Mouse (Mus musculus) spleen, postnatal 10 days (tissue): ENCODE data around the gene Dbp.
"Not testable (repeated sequence)": the region's sequence is repeated elsewhere in the genome, so short reads cannot be mapped to it uniquely, and the experiment has no call there.

Source experiments
- DNase-seq, 2 experiments: peaks; one replicate each; pipeline ENCODE4 v3.0.0; 2021 to 2022; ENCODE audit warnings: low spot score in 2 of 2

The Dbp gene

DNA sequence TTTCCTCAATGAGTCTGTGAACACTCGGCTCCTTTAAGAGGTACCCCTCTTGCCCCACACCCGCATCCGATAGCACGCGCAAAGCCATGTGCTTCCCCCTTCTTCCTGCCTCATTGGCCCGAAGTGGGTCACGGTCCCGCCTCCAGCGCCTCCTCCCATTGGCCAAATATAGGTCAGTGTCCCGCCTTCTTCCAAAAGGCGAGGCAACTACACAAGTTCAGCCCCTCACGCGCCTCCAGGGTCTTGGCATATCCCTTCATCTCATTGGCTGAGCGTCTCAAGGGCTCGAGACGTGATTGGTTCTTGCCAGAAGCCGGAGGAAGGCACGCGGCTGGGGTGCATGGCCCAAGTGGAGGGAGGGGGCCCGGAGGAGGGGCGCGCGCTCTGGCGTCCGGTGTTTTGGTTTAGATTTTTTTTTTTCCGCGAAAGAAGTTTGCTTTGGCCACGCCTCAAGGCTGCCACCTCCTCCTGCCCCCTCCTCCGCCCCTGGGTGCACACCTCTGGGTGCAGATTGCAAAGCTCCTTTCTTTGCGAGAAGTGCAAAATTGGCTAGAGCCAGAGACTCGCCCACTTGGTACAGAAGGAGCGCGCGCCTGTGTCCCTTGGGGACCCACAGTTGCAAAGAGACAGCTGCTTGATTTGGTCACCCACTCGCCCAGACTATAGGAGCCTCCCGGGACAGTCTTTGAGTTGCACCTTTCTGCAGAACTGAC, at the start of gene Dbp:
TSS of gene Dbp (plus strand) at position 359 of the 713 bp plus-strand sequence.
- DNase-seq, result peak; percentile 78 to 93

DNA sequence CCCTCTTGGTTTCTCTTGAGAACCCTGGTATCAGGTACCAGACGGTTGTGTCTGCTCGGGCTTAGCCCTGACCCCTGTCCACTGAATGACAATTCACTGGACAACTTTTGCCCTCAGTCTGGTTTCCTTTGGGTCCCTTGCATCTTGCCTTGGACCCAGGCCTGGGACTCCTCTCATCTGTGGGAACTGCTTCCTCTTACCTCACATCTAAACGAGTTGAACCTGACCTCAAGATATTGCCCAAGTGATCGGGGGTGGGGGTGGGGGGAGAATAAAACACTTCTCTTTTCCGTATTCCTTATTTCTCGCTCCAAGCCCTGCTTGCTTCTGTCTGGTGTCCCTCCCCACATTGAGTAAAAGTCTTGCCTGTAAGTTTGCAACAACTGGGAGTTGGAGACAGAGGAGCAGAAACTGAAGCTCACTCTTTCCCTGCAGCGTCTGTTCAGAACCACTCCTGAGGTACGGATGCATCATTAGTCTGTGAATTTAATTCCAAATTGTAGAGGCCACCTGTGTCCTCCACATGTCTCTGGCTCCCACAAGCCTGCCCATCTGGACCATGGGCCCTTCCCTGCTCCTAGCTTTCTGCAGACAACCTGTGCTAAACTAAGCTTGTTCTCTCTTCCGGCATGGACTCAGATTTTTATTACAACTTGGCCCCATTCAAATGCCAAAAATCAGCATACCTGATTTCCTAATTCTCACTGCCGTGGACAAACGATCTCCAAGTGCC, 44.0 kb upstream of the Dbp start:
- no peak for DNase-seq

DNA sequence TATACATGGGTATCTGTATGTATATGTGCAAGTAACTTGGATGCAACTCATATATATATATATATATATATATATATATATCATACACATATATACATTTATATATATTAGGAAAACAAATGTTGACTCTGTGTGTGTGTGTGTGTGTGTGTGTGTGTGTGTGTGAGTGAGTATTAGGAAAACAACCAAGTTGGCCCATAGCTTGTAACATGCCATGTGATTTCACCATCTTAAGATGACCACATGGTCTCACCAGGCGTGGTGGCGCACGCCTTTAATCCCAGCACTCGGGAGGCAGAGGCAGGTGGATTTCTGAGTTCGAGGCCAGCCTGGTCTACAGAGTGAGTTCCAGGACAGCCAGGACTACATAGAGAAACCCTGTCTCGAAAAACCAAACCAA, 43.2 kb upstream of the Dbp start:
- DNase-seq, result not testable (repeated sequence)

DNA sequence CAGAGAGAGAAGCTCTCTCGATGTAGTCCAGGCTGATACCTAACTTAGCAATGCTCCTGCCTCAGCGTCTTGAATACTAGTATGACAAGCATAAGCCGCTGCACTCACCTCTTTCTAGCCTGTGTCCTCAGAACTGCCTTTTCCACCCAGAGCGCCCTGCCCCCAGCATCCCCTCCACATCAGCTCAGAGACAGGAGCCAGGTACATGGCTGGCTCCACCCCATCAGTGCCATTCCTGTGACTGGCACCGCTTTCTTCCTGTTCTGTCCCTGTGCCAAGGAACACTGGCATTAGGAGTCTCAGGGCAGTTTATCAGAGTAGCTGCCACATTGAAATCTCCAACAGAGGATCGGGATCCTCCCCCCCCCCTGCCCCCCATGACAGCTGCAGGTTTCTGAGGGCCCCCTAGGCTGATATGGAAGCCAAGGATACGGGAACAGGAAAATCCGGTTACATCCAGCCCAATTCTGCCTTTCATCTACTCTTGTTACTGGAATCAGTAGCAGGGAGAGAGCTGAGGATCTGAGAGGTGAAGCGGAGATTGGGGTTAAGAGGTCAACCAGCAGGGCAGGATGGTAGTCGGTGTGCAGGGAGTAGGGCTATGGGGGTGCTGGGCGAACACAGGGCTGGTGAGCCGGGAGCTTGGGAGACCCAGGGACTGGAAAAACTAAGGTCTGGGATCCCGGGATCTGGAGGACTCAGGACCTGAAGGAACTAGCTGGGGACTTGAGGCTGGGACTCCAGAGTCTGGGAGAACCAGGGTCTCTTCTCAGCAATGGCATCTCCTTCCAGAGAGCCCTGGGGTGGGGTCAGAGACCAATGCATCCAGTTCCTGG, 39.4 kb upstream of the Dbp start:
- DNase-seq, result no peak

DNA sequence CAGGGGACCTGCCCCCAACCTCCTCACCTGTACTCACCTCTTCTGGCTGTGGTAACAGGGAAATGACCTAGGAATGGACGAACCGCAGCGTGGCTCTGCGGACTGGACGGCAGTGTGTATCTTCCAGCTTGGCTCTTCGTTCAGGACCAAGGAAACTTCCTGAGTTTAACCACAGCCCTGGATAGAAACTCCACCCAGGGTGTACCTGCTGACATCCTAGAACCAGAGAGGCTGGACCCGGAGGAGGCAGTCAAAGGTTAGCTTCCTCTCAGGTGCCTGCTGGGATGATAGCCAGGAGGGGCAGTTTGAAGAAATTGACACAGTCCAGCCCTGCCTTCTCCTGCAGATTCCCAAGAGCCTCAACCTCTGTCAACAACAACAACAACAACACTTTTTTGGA, 38.7 kb upstream of the Dbp start, which contains the start of gene Fut2:
TSS of gene Fut2 (minus strand) at position 234 of the 400 bp plus-strand sequence.
- no peak for DNase-seq

DNA sequence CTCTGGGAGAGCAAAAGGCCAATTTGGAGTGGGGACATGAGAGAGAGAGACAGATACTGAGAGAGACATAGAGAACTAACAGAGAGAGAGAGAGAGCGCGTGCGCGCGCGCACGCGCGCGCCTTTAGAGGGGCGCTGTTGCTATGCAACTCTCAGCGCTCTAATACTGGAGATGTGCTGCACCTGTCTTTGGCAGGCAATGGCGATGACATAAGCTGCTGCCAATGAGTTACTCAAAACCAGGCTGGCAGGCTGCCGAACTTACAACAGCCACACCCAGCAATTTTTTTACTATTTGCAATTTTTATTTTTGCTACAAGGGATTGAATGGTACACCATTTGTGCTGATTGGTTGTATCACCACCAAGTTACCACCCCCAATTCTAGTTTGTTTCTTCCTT, 37.1 kb upstream of the Dbp start:
- DNase-seq, result no peak

DNA sequence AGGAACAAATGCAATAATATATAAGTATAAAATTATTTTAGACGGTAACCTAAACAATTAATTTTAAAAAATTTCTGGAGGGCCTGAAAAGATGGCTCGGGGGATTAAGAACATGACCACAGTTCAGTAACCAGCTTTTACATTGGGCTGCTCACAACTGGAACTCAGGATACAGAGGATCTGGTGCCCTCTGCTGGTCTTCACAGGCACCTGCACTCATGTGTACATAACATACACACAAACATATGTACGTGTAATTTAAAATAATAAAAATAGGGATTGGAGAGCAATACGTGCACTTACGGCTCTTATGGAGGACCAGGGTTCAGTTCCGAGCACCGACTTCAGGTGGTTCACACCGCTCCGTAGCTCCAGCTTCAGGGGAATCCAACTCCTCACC, 36.0 kb upstream of the Dbp start:
- DNase-seq, result no peak

DNA sequence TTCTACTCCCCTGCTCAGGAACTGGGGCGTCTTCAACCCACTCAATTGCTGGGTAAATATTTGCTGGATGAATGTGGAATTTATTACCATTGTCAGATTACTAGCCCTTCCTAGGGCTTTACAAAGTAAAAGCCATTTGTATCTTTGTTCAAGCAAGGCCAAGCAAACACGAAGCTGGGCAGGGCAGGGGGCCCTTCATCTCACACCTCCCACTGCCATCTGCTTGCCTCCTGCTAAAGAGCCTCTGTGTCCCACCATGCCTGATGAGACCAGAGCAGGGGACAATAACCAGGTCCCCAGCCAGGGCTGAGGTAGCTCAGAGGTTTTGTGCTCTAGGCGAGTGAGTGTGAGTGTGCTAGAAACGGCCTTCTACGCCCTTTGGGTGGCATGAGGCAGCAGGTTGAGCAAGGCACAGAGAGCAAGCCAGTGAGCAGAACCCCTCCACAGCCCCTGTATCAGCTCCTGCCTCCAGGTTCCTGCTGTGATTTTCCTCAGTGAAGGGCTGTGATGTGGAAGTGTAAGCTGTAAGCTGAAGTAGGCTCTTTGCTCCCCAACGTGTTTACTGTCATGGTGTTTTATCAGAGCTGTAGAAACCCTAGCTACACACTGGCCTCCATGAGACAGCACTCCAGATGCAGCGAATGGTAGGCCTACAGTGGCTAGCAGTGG, 27.1 kb upstream of the Dbp start:
- no peak for DNase-seq

DNA sequence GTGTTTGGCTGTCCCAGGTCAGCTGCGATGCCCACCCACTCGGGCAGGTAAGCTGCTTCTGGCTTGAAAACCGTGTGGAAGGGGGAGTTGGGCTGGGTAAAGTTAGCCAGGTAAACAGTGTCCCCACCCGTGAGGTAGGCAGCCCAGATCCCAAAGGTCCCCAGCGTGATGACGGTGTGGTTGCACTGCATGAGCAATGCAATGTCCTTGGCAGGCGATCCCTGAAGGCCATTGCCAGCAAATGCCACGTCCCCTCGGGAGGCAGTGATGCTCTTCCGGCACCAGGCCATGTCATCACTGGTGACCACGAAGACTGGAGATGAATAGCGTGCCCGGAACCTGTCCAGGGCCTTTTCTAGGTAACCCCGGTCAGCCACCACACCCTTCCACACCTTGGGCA, 26.4 kb upstream of the Dbp start:
- no peak for DNase-seq

DNA sequence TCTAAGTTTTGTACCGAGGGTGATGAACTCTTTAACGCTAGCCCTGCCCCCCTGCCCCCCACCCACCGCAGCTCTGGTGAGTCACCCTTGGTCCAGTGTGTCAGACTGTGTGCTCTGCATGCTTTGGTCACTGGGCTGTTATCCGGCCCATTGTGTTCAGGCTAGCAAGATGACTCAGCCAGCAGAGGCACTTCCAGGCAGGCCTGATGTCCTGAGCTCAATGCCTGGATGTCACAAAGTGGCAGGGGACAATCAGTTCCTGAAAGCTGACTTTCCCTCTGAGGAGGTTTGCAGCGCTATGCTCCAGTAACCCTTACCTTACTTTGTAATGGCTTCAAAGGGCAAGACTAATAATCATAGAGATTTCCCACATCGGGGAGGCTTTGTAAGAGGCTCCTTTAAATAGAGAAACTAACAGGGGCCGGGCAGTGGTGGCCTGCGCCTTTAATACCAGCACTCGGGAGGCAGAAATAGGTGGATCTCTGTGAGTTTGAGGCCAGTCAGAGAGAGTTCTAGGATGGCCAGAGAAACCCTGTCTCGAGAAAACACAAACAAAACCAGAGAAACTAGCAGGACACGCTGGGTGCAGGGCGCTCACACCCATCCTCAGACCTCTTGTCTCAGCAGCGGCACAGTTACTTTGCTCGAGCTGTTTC, 24.8 kb upstream of the Dbp start:
- DNase-seq, result no peak

DNA sequence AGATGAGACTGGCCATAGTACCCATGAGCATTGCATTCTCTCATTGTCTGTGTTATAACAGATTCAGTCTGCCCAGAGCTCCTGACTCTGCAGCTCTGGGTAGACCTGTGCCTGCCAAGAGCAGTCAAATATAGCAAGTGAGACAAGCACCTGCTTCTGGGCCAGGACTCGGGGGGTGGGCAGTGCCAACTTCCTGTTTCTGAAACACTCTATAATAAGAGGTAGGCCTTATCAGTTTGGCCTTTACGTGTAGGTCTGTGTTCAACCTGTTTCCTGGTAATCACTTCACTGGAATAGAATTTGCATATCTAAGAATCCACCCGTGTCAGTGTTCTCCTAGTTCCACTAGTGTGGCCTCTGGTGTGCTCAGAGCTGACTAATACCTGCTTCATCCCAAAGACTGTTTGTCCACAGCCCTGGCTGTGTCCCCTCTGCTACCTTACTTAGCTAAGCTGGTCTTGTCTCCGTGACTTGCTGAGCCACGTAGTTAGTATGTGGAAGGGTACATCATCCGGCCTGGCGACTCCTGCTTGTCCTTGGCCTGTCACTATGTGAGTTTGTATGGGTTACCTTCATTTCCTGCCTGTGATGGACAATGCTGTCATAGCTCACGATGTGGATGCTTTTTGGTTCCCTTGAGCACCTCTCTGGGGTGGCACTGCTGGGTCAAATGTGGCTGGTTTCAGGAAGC, 23.7 kb upstream of the Dbp start:
- DNase-seq, result peak in 1 of 2 experiments; percentile 67

DNA sequence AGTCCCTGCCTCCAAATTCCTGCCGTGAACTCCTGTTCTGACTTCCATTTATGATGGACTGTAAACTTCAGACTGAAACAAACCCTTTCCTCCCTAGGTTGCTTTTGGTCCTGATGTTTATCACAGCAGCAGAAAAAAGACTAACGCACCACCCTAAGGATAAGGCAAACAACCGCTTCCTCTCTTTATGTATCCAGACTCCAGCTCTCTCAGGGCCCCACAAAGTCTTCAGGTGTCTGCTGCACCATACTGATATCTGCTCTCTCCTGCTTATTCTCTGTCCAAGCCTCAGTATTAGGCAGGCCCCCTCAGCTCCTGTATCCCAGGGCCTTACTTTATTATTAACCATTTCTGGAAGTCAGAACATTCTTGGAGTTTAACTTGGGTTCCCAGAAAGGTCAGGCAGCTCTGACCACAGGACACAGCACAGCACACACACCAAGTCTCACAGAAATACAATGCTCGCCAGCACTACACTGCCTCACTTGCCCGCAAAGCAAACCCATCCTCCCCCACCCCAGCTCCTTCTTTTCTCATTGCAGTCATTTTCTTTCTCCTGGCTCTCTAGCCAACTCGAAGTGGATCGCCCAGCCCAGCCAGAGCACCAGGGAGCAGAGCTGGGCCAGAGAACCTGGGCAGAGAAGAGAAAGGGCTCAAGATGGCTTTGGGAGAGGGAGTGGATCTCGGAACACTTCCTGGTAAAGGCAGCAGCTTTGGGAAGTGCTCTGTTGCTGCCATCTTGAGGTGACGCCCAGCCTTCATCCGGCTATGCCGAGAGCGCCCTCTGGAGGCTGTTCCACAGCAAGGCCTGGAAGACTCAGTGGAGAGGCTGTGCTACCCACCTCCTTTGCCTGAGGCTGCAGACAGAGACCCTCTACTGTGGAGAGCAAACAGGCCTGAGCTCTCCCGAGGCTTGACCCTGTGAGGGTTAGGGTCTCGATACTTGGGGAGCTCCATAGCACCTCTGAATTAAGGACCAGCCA, 22.5 kb upstream of the Dbp start:
- DNase-seq, result peak; percentile 68 to 89

DNA sequence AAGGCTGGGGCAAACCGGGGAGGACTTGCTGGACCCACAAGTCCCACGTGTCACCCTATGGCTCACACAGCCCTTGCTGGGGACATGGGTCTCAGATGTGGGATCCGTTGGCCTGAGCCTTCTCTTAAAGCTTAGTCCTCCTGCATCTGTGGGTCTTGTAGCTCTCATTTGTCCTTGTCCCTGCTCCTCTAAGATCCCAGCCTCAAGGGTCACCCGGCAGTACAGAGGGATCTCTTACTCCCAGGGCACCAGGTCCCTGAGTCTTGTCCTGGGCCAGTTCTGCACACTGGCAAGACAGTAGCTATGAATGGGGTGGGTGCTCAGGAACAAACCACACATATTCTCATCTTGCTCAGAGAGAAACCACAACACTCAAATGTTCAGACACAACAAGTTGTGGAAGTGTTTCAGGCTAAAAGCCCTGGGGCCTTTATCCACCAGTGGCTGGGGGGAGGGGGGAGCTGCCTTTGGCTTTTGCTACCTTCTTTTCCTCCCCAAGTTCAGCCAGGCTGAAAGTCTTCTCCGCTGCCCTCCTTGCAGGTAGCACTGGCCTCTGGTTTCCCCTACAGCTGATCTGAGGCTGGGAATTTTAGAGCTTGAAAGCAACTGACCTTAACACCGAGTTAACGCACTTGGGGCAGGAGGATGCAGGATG, 21.4 kb upstream of the Dbp start, which contains the start of gene Ntn5:
TSS of gene Ntn5 (plus strand) at position 627 of the 655 bp plus-strand sequence.
- DNase-seq, result no peak

DNA sequence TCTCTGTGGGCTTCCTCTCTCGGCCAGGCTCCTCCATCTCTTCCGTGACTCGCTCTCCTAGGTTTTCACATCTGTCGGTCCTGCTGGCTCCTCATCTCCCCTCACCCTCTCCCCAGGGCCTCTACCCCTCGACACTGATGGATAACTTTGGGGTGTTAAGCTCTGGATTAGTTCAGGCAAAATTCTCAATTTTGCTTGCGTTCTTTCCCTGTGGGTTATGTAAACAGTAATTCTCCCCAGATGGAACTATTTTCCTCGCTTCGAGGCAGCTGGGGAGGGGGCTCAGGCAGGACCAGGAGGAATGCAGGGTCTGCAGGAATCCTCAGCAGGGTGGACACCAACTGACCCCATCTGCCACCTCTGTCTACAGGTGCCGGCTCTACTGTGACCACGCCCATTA, 19.1 kb upstream of the Dbp start:
- DNase-seq, result no peak

DNA sequence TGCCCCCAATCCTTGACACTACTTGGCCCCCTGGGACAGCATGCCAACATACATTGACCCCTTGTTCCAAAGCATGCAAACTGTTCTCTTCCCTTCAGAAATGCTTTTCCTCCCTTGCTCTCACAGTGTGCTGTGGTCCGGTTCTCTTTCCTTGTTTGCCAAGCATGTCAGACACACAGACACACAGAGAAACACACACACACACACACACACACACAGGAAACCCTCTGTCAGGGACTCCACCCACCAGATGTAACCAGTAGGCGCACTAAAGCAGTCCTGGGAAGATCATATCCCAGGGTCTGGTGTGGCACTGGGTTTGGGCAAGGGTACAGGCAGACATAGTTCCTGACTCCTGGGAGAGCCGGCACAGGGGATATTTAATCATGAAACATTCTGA, 18.0 kb upstream of the Dbp start:
- no peak for DNase-seq

DNA sequence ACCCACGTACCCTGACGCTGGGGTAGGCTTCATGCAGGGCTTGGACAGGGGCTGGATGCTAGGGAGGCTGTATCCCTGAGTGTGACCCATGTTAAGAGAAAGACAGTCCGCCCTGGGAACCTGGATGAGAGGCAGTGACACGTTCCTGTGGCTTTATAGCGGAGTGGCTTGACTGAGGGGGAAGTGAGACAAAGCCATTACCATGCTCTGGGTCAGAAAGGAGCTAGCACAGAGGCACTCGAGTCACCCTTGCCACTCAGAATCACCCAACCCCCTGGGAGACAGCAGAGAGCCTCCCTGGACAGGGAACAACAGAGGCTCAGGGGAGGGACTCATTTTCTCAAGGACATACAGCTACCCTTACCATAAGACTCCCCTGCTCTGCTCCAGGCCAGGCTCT, 15.8 kb upstream of the Dbp start:
- no peak for DNase-seq

DNA sequence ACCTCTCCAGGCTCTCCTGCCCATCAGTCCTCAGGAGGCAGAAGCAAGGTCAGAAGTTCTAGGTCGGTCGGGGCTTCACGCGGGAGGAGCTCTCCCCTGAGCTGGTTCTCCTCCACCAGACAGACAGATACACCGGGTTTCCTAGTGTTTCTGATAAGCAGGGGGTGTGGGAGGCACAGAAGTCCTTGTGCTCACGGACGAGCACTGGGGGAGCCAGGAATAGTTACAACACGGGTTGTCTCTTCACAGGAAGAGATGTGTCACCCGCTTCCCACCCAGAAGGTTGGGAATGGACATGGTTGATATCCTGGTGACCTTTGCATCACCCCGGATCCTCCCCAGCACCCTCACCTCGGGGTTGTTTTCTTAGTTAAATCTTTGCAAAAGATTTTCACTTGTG, 15.1 kb upstream of the Dbp start:
- no peak for DNase-seq

DNA sequence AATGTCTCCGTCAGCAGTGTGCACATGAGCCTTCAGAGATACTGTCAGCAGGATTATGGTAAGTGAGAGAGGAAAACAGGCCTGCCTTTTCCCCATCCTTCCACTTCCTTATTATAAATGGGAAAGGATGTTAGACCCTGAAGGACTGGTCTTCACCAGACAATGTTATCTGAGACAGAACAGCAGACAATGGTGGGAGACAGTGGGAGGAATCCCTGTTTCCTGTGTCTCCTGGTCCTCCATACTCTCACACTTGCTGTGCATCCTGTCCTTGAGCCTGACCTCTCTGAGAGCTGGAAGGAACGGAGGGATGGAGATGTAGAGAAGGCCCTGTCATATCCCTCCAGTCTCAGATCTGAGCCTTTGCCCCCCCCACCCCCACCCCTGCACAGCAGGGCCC, 12.5 kb upstream of the Dbp start:
- no peak for DNase-seq
